Mouse (Mus musculus): ENCODE results near the gene Nifk. TPM values are rescaled to one million over a fixed set of nuclear protein-coding genes. Genes with fewer than 3 reads are reported as not detected.

Gene Nifk
- polyA plus RNA-seq, 1 experiment from 2014 or later, result 63.3 TPM

GRCm38 (mm10) chr1:118367970-118368369 is 46.3 kb downstream of the Nifk start:
- Histone ChIP-seq H3K27ac (ENCODE audit: low read depth, low read length) (no peak overlapping the region), H3K9ac (replicated peaks; ENCODE audit: low read depth, low read length) (no peak overlapping the region), H3K27me3 (ENCODE audit: control insufficient read depth, insufficient read depth, low read length) (no peaks in the 10 kb centered on the region), H3K4me1 (ENCODE audit: control insufficient read depth, insufficient read depth, low read length) (no peaks in the 10 kb centered on the region), H3K4me2 (ENCODE audit: low read depth, low read length) (no peak overlapping the region), H3K4me3 (ENCODE audit: low read depth, low read length) (no peak overlapping the region), H3K36me3 (ENCODE audit: control insufficient read depth, insufficient read depth, low read length) (no peaks in the 10 kb centered on the region), H3K9me3 (ENCODE audit: control insufficient read depth, low read length) (no peaks in the 10 kb centered on the region)
- WGBS, result 87% methylated on average over 1 of the region's 1 CpGs
- no peak for ATAC-seq (ENCODE audit: low read depth)

- Histone ChIP-seq H3K4me2 (ENCODE audit: low read depth, low read length) (no peak overlapping the region), H3K27ac (ENCODE audit: low read depth, low read length) (no peak overlapping the region), H3K9me3 (ENCODE audit: control insufficient read depth, low read length) (no peaks in the 10 kb centered on the region), H3K4me1 (ENCODE audit: control insufficient read depth, insufficient read depth, low read length) (no peaks in the 10 kb centered on the region), H3K27me3 (ENCODE audit: control insufficient read depth, insufficient read depth, low read length) (no peaks in the 10 kb centered on the region), H3K4me3 (ENCODE audit: low read depth, low read length) (no peak overlapping the region), H3K36me3 (ENCODE audit: control insufficient read depth, insufficient read depth, low read length) (no peaks in the 10 kb centered on the region), H3K9ac (replicated peaks; ENCODE audit: low read depth, low read length) (no peak overlapping the region)
- no peak for ATAC-seq (ENCODE audit: low read depth)
- 80% methylated on average over 3 of the region's 3 CpGs for whole genome bisulfite sequencing
These were observed 47.3 kb downstream of the Nifk start for GRCm38 (mm10) chr1:118368721-118369461.

DNA sequence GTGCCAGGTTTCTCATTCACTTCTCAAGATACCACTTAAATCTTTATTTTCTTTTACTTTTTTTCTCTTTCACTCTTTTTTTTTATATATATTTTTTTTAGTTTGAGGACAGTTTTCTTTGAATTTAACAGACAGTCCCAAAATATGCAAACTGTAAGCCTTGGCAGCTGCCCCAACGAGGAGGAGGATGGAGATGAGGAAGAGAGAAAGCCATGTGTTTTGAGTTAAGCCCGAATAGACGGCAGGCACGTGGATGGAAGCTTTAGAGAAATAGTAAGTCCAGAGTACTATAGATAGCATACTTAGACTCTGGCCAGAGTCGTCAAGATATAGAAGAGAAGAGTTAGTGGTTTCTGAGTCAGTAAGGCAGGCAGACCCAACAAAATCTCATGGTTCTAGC is 56.1 kb downstream of the Nifk start:
- no peak overlapping the region for H3K9ac ChIP-seq (replicated peaks; ENCODE audit: low read depth, low read length)
- H3K9me3 ChIP-seq (ENCODE audit: control insufficient read depth, low read length), result no peaks in the 10 kb centered on the region
- H3K4me2 ChIP-seq (ENCODE audit: low read depth, low read length), result no peak overlapping the region
- no peak overlapping the region for H3K4me3 ChIP-seq (ENCODE audit: low read depth, low read length)
- WGBS, result 81% methylated on average over 5 of the region's 5 CpGs
- no peak for ATAC-seq (ENCODE audit: low read depth)
- no peak overlapping the region for H3K27ac ChIP-seq (ENCODE audit: low read depth, low read length)
- H3K36me3 ChIP-seq (ENCODE audit: control insufficient read depth, insufficient read depth, low read length), result no peaks in the 10 kb centered on the region
- H3K4me1 ChIP-seq (ENCODE audit: control insufficient read depth, insufficient read depth, low read length), result no peaks in the 10 kb centered on the region
- H3K27me3 ChIP-seq (ENCODE audit: control insufficient read depth, insufficient read depth, low read length), result no peaks in the 10 kb centered on the region

DNA sequence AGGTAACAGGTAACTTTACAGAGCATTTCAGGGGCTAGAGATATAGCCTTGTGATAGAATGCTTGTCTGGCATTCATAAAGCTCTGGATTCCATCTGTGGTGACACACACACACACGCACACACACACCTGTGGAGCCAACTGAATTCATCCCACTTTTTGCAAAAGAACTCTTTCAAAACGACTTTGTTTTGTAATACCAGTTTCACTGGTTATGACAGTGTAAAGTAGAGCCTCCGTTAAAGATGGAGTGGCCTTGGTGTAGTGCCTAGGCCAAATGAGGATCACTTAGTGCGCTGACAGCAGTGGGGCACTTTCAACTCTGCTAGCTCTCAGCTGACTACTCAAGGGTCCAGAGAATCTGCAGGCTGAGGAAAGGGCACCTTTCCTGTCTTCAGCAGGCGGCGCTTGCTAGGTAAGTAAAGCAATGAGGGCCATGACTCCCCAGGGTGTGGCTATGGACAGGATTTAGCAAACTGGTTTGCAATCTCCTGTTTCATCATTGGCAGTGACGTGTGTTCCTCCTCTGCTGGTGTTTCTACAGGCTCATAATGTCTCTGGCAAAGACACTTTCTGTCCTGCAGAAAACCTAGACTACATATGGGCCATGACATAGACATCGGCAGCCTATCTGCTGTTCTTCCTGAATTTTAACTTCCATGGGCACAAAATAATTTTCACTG is 58.6 kb downstream of the Nifk start:
- H3K4me1 ChIP-seq (ENCODE audit: control insufficient read depth, insufficient read depth, low read length), result no peaks in the 10 kb centered on the region
- no peak overlapping the region for H3K9ac ChIP-seq (replicated peaks; ENCODE audit: low read depth, low read length)
- no peak overlapping the region for H3K4me3 ChIP-seq (ENCODE audit: low read depth, low read length)
- H3K27ac ChIP-seq (ENCODE audit: low read depth, low read length), result no peak overlapping the region
- no peaks in the 10 kb centered on the region for H3K36me3 ChIP-seq (ENCODE audit: control insufficient read depth, insufficient read depth, low read length)
- ATAC-seq (ENCODE audit: low read depth), result no peak
- 79% methylated on average over 8 of the region's 8 CpGs for WGBS
- H3K4me2 ChIP-seq (ENCODE audit: low read depth, low read length), result no peak overlapping the region
- no peaks in the 10 kb centered on the region for H3K27me3 ChIP-seq (ENCODE audit: control insufficient read depth, insufficient read depth, low read length)
- H3K9me3 ChIP-seq (ENCODE audit: control insufficient read depth, low read length), result no peaks in the 10 kb centered on the region

Other genes starting within 250 kb of the Nifk start
- gene Gm29106, start 145.3 kb upstream of the Nifk start, polyA plus RNA-seq (2014; fragmentation: Nextera tagmentation; extraction: Ambion mirVana), result 0.82 and 1.1 TPM in 2 replicates
- gene Tsn, start 10.1 kb upstream of the Nifk start, polyA plus RNA-seq (2014; fragmentation: Nextera tagmentation; extraction: Ambion mirVana), result 445 and 473 TPM in 2 replicates
- gene Clasp1, start 67.2 kb downstream of the Nifk start, polyA plus RNA-seq (2014; fragmentation: Nextera tagmentation; extraction: Ambion mirVana), result 149 TPM in 2 replicates

Measured in neural tube, embryonic 14.5 days (tissue).